Mouse (Mus musculus) olfactory bulb, adult 2 months (tissue): Measurements from ENCODE around the gene Gls.

Source experiments
- CTCF ChIP-seq: fragments of 200-500 bp; IDR thresholded peaks from 2 replicates; pipeline ENCODE4 v1.5.1; 2012; ENCODE audit warnings: low read depth, mild to moderate bottlenecking, low read length, moderate library complexity; ENCODE audit not compliant: insufficient read depth
- POLR2A ChIP-seq: fragments of 200-500 bp; IDR thresholded peaks from 2 replicates; pipeline ENCODE4 v1.6.1; 2012; ENCODE audit warnings: mild to moderate bottlenecking, low read depth, low read length, moderate library complexity; ENCODE audit not compliant: insufficient read depth

DNA sequence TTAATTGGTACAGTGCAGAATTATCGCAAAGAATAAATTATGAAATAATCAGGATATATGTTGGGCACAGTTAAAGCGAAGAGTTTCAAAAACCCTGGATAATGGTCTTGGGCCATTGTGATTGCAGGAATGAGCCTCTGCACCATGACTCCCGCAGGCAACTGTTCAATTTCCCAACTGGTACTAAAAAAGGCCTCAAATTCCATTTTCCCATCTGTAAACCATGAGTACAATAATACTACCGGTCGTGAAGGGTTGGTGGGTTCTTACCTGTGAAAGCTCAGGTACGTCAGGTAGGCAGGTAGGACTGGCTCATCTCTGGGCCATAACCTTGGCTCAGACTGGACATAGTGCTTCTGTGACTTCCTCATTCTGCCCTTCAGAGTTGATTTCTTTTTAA is 35.0 kb upstream of the Gls start:
- TF ChIP-seq CTCF = no peak
- no peak for TF ChIP-seq POLR2A
